Mouse (Mus musculus) lung, embryonic 16.5 days (tissue): ENCODE measurements at regions not wholly inside any gene's neighbourhood (a gene's known extent, or its start where the extent isn't known, plus 50 kb on each side); places are given as distances from the start of the nearest gene placed in this dataset.

Experiments
- ATAC-seq: fragments of 200-750 bp; cut with Nextera tagmentation; 2 replicates; pipeline ENCODE4 v1.8.0; 2017; ENCODE audit warnings: low read depth, mild to moderate bottlenecking, moderate library complexity
- H3K27ac ChIP-seq: fragments of 300-500 bp; sonication (generic); 2 replicates; pipeline ENCODE4 v1.5.1; 2014; ENCODE audit warnings: mild to moderate bottlenecking, control low read depth, low read length
- H3K27me3 ChIP-seq: fragments of 300-500 bp; sonication (generic); 2 replicates; pipeline ENCODE4 v1.6.1; 2014; ENCODE audit warnings: low read depth, low read length, mixed read lengths; ENCODE audit not compliant: control insufficient read depth, insufficient read depth
- H3K36me3 ChIP-seq: fragments of 300-500 bp; sonication (generic); 2 replicates; pipeline ENCODE4 v1.6.1; 2014; ENCODE audit warnings: low read length; ENCODE audit not compliant: control insufficient read depth, insufficient read depth
- H3K4me1 ChIP-seq: fragments of 300-500 bp; sonication (generic); replicated peaks from 2 replicates; pipeline ENCODE4 v1.6.1; 2014; ENCODE audit warnings: low read length, mixed read lengths; ENCODE audit not compliant: control insufficient read depth, insufficient read depth
- H3K4me2 ChIP-seq: fragments of 300-500 bp; sonication (generic); 2 replicates; pipeline ENCODE4 v1.6.1; 2014; ENCODE audit warnings: low read depth, low read length, control low read depth
- H3K4me3 ChIP-seq: fragments of 300-500 bp; sonication (generic); 2 replicates; pipeline ENCODE4 v1.5.1; 2014; ENCODE audit warnings: mild to moderate bottlenecking, low read length, control low read depth
- H3K9ac ChIP-seq: fragments of 300-500 bp; sonication (generic); 2 replicates; pipeline ENCODE4 v1.6.1; 2014; ENCODE audit warnings: low read length, control low read depth
- H3K9me3 ChIP-seq: fragments of 300-500 bp; sonication (generic); 2 replicates; pipeline ENCODE4 v1.6.1; 2016; ENCODE audit warnings: low read length; ENCODE audit not compliant: control insufficient read depth
- WGBS: fragments of 180-500 bp; shearing (Covaris S2); extraction: QIAGEN DNeasy Blood & Tissue Kit; methylation state at CpG from one replicate; pipeline ENCODE4 v1.1.7; 2014; 5-methylcytosine and 5-hydroxymethylcytosine counted together

GRCm38 (mm10) chr2:117827278-117827677 is 284.4 kb upstream of the Thbs1 start:
- Histone ChIP-seq H3K4me1 (no peaks in the 10 kb centered on the region), H3K9me3 (no peaks in the 10 kb centered on the region), H3K4me2 (no peak overlapping the region), H3K36me3 (no peaks in the 10 kb centered on the region), H3K9ac (no peak overlapping the region), H3K4me3 (no peak overlapping the region), H3K27ac (no peak overlapping the region), H3K27me3 (no peaks in the 10 kb centered on the region)
- no peak for ATAC-seq
- 63% methylated on average over 3 of the region's 3 CpGs for WGBS

GRCm38 (mm10) chr2:117838387-117838786 is 273.3 kb upstream of the Thbs1 start:
- WGBS, result 28% methylated on average over 2 of the region's 2 CpGs
- Histone ChIP-seq H3K36me3 (no peaks in the 10 kb centered on the region), H3K27ac (peak overlapping the region; percentile 4; the same call in 1 of the 2 replicates), H3K27me3 (no peaks in the 10 kb centered on the region), H3K4me1 (peaks cover 4% of the 10 kb centered on the region; the same call in 1 of the 2 replicates), H3K9ac (no peak overlapping the region), H3K4me2 (no peak overlapping the region), H3K4me3 (no peak overlapping the region), H3K9me3 (no peaks in the 10 kb centered on the region)
- ATAC-seq, result peak; percentile 83

GRCm38 (mm10) chr2:117840406-117840805 is 271.3 kb upstream of the Thbs1 start:
- Histone ChIP-seq H3K9me3 (no peaks in the 10 kb centered on the region), H3K4me1 (peaks cover 4% of the 10 kb centered on the region; the same call in 1 of the 2 replicates), H3K4me2 (no peak overlapping the region), H3K9ac (no peak overlapping the region), H3K36me3 (no peaks in the 10 kb centered on the region), H3K27ac (no peak overlapping the region), H3K4me3 (no peak overlapping the region), H3K27me3 (no peaks in the 10 kb centered on the region)
- ATAC-seq, result no peak
- 55% methylated on average over 1 of the region's 1 CpGs for WGBS

- Histone ChIP-seq H3K4me1 (peaks cover 4% of the 10 kb centered on the region; the same call in 1 of the 2 replicates), H3K9ac (no peak overlapping the region), H3K4me2 (no peak overlapping the region), H3K4me3 (no peak overlapping the region), H3K27me3 (no peaks in the 10 kb centered on the region), H3K9me3 (no peaks in the 10 kb centered on the region), H3K27ac (no peak overlapping the region), H3K36me3 (no peaks in the 10 kb centered on the region)
- WGBS, result 50% methylated on average over 1 of the region's 1 CpGs
- no peak; the same call in 1 of the 2 replicates for ATAC-seq
These were observed 269.2 kb upstream of the Thbs1 start for GRCm38 (mm10) chr2:117842309-117842986.

- Histone ChIP-seq H3K4me2 (no peak overlapping the region), H3K36me3 (no peaks in the 10 kb centered on the region), H3K4me3 (no peak overlapping the region), H3K4me1 (no peaks in the 10 kb centered on the region), H3K9me3 (no peaks in the 10 kb centered on the region), H3K9ac (no peak overlapping the region), H3K27ac (no peak overlapping the region), H3K27me3 (no peaks in the 10 kb centered on the region)
- ATAC-seq, result no peak
- WGBS, result 50% methylated on average over 1 of the region's 1 CpGs
These were observed 259.2 kb upstream of the Thbs1 start for GRCm38 (mm10) chr2:117852442-117852841.

GRCm38 (mm10) chr2:117862301-117862700 is 249.4 kb upstream of the Thbs1 start:
- no peaks in the 10 kb centered on the region for H3K9me3 ChIP-seq
- peaks cover 13% of the 10 kb centered on the region for H3K4me1 ChIP-seq
- no peak overlapping the region for H3K27ac ChIP-seq
- no peaks in the 10 kb centered on the region for H3K36me3 ChIP-seq
- no peak overlapping the region for H3K4me3 ChIP-seq
- WGBS, result 68% methylated on average over 3 of the region's 3 CpGs
- no peak for ATAC-seq
- no peak overlapping the region for H3K9ac ChIP-seq
- no peak overlapping the region for H3K4me2 ChIP-seq
- no peaks in the 10 kb centered on the region for H3K27me3 ChIP-seq

- no peak overlapping the region for H3K4me2 ChIP-seq
- H3K27ac ChIP-seq, result no peak overlapping the region
- ATAC-seq, result no peak
- no peaks in the 10 kb centered on the region for H3K9me3 ChIP-seq
- no peaks in the 10 kb centered on the region for H3K27me3 ChIP-seq
- no peaks in the 10 kb centered on the region for H3K36me3 ChIP-seq
- no peak overlapping the region for H3K9ac ChIP-seq
- 93% methylated on average over 1 of the region's 1 CpGs for WGBS
- H3K4me3 ChIP-seq, result no peak overlapping the region
- peaks cover 17% of the 10 kb centered on the region for H3K4me1 ChIP-seq
These were observed 246.6 kb upstream of the Thbs1 start for GRCm38 (mm10) chr2:117865119-117865518.

- Histone ChIP-seq H3K4me3 (no peak overlapping the region), H3K27me3 (no peaks in the 10 kb centered on the region), H3K9ac (no peak overlapping the region), H3K27ac (peak overlapping the region; percentile 36), H3K4me1 (peaks cover 22% of the 10 kb centered on the region), H3K36me3 (no peaks in the 10 kb centered on the region), H3K9me3 (no peaks in the 10 kb centered on the region), H3K4me2 (no peak overlapping the region)
- ATAC-seq, result peak; percentile 18; the same call in 1 of the 2 replicates
- 39% methylated on average over 4 of the region's 4 CpGs for WGBS
These were observed 244.7 kb upstream of the Thbs1 start for GRCm38 (mm10) chr2:117866946-117867345.

GRCm38 (mm10) chr2:117867409-117867808 is 244.3 kb upstream of the Thbs1 start:
- peak; percentile 54; the same call in 1 of the 2 replicates for ATAC-seq
- Histone ChIP-seq H3K36me3 (no peaks in the 10 kb centered on the region), H3K4me1 (peaks cover 21% of the 10 kb centered on the region), H3K27ac (peak overlapping the region; percentile 36), H3K27me3 (no peaks in the 10 kb centered on the region), H3K4me3 (no peak overlapping the region), H3K9ac (no peak overlapping the region), H3K9me3 (no peaks in the 10 kb centered on the region), H3K4me2 (no peak overlapping the region)
- WGBS, result 47% methylated on average over 3 of the region's 3 CpGs
